Mouse (Mus musculus): ENCODE results near the gene Ell2. TPM values are rescaled to one million over a fixed set of nuclear protein-coding genes. Genes with fewer than 3 reads are reported as not detected.
"Not testable (repeated sequence)": the region's sequence is repeated elsewhere in the genome, so short reads cannot be mapped to it uniquely, and the experiment has no call there.

Gene Ell2
- polyA plus RNA-seq, 1 experiment from 2014 or later: 3.9 TPM

DNA sequence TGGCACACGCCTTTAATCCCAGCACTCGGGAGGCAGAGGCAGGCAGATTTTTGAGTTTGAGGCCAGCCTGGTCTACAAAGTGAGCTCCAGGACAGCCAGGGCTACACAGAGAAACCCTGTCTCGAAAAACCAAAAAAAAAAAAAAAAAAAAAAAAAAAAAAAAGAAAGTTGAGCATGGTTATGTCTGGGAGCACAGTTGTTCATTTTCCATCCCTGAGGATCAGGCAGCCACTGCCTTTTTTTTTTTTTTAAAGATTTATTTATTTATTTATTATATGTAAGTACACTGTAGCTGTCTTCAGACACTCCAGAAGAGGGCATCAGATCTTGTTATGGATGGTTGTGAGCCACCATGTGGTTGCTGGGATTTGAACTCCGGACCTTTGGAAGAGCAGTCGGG is 6.0 kb downstream of the Ell2 start:
- not testable (repeated sequence) for H3K36me3 ChIP-seq; DNase-seq (ENCODE audit: low spot score); H3K9me3 ChIP-seq; H3K4me3 ChIP-seq; H3K27ac ChIP-seq
- 94% methylated on average over 4 of the region's 5 CpGs for WGBS
- Histone ChIP-seq H3K4me1 (replicated peaks) (peaks cover 22% of the 10 kb centered on the region), H3K27me3 (ENCODE audit: insufficient read depth, poor library complexity, severe bottlenecking) (peaks cover 15% of the 10 kb centered on the region)

DNA sequence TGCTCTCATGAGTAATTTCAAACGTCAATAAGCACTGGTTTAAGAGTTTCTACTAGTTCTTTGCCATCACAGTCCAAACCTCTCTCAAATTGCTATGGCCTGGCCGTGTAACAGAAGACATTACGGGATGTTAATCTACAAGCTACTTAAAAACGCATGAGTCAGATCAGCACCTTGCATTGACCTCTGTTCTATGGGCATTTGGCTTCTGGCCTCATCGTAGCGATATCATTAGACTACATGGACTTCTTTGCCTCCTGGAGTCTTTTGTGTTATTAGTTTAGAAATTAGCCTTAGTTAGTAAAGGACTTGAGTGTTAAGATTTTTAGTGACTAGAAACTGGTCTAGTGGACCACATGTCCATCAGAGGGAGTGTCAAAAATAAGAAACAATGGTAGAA is 7.8 kb downstream of the Ell2 start:
- no peak for DNase-seq (ENCODE audit: low spot score)
- no peak overlapping the region for H3K4me3 ChIP-seq
- H3K4me1 ChIP-seq (replicated peaks): peaks cover 4% of the 10 kb centered on the region
- H3K36me3 ChIP-seq: no peaks in the 10 kb centered on the region
- WGBS: 91% methylated on average over 6 of the region's 6 CpGs
- no peaks in the 10 kb centered on the region for H3K9me3 ChIP-seq
- H3K27ac ChIP-seq: no peak overlapping the region
- H3K27me3 ChIP-seq (ENCODE audit: insufficient read depth, poor library complexity, severe bottlenecking): peaks cover 6% of the 10 kb centered on the region

DNA sequence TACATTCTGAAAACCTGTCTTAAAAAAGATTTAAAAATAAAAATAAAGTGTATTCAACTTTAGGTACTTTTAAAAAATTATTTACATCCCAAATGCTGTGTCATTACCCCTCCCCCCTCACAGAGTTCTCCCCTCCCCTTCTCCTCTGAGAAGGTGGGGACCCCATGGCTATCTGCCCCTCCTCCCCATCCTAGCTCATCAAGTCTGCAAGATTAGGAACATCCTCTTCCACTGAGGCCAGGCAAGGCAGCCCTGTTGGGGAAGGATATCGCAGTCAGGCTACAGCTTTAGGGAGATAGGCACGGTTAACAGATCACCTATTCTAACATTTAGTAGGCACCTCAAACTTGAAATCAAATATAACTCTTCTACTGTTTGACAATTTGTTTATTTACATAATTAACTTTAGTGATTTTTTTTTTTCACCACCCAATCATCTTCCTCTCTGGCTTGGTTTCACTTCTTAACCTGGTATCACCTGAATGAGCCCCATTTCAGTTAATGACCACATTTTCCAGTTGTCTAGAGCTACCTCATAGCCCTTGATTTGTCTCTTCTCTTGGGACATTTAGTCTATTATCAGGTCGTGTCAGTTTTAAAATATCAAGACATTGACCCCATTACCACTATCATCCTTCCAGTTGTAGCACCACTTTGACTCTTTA is 11.2 kb downstream of the Ell2 start:
- no peaks in the 10 kb centered on the region for H3K36me3 ChIP-seq
- DNase-seq (ENCODE audit: low spot score): no peak
- H3K4me1 ChIP-seq (replicated peaks): no peaks in the 10 kb centered on the region
- WGBS: 63% methylated on average over 3 of the region's 3 CpGs
- H3K9me3 ChIP-seq: no peaks in the 10 kb centered on the region
- no peak overlapping the region for H3K4me3 ChIP-seq
- H3K27ac ChIP-seq: no peak overlapping the region
- H3K27me3 ChIP-seq (ENCODE audit: insufficient read depth, poor library complexity, severe bottlenecking): no peaks in the 10 kb centered on the region

DNA sequence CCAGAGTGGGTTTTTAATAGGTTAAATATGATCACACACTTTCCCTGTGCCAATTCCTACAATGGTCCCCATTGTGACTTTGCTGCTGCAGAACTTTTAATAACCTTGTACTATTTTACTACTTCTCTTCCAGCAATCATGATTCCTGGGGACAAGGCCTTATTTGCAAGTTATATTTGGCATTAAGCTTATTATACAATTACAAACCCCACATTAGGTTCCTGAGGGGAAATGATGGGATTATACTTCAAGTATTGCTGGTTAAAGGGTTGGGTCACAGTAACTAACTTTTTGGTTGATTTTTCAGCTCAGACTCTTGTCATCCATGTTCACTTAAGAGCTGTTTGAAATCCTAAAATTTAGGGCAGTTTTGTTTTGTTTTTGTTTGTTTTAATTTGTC is 11.8 kb downstream of the Ell2 start:
- no peak overlapping the region for H3K27ac ChIP-seq
- H3K36me3 ChIP-seq: no peaks in the 10 kb centered on the region
- H3K27me3 ChIP-seq (ENCODE audit: insufficient read depth, poor library complexity, severe bottlenecking): no peaks in the 10 kb centered on the region
- no peaks in the 10 kb centered on the region for H3K9me3 ChIP-seq
- no peak overlapping the region for H3K4me3 ChIP-seq
- no peaks in the 10 kb centered on the region for H3K4me1 ChIP-seq (replicated peaks)
- no peak for DNase-seq (ENCODE audit: low spot score)

DNA sequence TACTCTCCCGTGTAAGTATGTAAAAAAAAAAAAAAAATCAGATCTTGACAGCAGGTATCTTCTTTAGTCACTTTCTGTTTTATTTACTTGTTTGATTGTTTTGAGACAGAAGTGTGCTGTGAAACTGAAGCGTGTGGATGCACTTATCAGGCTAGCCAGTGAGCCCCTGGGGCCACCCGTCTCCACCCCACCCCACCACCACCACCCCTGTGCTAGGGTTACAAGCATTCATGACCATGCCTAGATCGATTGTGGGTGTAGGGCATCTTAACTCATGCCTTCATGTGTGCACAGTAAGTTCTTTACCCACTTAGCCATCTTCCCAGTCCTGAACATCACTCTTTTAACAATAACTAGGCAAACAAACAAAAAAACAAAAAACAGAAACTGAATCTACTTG is 13.1 kb downstream of the Ell2 start:
- Histone ChIP-seq H3K27ac (no peak overlapping the region), H3K4me3 (no peak overlapping the region), H3K9me3 (no peaks in the 10 kb centered on the region), H3K27me3 (ENCODE audit: insufficient read depth, poor library complexity, severe bottlenecking) (no peaks in the 10 kb centered on the region), H3K4me1 (replicated peaks) (no peaks in the 10 kb centered on the region), H3K36me3 (no peaks in the 10 kb centered on the region)
- WGBS: 83% methylated on average over 4 of the region's 4 CpGs
- no peak for DNase-seq (ENCODE audit: low spot score)

DNA sequence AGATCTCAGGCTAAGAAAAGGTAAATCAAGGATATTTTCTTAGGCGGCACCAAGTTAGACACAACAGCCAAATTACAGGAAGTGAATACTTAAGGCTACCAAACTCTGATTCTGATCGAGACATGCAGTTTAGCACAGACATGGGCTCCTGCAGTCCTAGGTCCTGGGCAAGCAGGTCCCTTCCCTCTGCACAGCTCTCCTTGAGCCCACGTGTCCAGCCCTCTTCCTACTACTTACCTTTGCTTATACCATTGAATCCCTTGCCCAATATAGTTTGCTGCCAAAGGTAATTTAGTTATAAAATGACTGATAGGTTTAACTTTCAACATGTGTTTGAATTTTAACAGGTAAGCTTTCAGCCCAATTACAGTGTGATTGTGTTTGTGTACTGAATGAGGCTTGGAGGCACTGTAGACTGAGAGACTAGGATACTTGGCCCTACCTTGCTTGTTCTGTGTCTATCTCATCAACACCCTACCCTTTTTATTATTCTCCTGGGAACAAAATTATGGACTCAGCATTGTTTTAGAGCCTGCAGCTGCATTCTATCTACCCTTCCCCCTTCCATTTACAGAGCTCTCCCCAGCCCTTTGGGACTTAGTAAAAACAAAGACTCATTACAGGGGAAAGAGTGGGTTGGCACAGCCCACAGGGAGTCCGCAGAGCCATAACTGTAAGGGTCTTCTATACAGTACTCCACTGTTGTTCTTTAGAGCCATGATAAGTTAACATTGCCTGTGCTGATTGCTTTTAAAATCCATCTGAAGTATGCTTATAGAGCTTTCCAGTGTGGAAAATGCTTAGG is 20.2 kb downstream of the Ell2 start:
- Histone ChIP-seq H3K4me3 (no peak overlapping the region), H3K9me3 (no peaks in the 10 kb centered on the region), H3K27ac (no peak overlapping the region), H3K27me3 (ENCODE audit: insufficient read depth, poor library complexity, severe bottlenecking) (no peaks in the 10 kb centered on the region), H3K36me3 (no peaks in the 10 kb centered on the region), H3K4me1 (replicated peaks) (peaks cover 4% of the 10 kb centered on the region; the same call in 1 of the 2 replicates)
- WGBS: 78% methylated on average over 4 of the region's 4 CpGs
- DNase-seq (ENCODE audit: low spot score): no peak

DNA sequence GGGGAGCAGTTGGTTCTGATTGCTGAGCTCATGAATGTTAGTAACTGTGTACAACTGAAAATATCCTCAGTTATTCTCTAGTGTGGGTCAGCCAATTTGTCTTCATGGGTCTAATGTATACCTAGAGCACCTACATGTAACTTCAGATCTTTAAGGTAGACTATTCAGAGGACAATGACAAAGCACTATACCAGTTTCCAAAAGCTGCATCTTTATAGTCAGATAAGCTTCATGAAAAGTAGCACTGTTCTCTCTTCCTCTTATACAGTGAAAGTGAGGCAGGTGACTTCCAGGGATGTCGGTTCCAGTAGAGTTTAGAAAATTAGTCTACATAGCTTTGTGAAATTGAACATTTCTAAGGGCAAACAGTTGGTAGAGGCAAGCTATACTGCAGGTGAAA is 21.4 kb downstream of the Ell2 start:
- Histone ChIP-seq H3K4me3 (no peak overlapping the region), H3K27me3 (ENCODE audit: insufficient read depth, poor library complexity, severe bottlenecking) (no peaks in the 10 kb centered on the region), H3K27ac (no peak overlapping the region), H3K4me1 (replicated peaks) (peaks cover 4% of the 10 kb centered on the region; the same call in 1 of the 2 replicates), H3K36me3 (no peaks in the 10 kb centered on the region), H3K9me3 (no peaks in the 10 kb centered on the region)
- no peak for DNase-seq (ENCODE audit: low spot score)
- WGBS: 86% methylated on average over 1 of the region's 1 CpGs

DNA sequence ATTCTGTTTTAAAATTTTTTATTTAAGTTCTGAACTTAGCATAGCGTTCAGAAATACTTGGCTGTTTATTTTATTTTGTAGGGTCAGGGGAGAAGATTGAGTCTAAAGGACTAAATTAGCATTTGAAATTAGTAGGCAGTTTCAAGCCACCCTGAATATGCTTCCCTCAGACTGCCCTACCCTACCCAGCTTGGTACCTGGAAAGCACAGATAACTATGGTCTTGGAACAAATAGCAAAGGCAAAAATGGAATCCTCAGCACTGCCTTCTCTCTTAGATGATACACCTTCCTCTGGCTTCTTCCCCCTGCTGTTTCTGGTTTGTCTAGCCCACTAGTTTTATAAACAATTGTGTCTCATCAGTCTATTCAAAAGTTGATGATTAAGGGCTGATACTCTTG is 23.3 kb downstream of the Ell2 start:
- no peak overlapping the region for H3K4me3 ChIP-seq
- DNase-seq (ENCODE audit: low spot score): no peak
- no peaks in the 10 kb centered on the region for H3K27me3 ChIP-seq (ENCODE audit: insufficient read depth, poor library complexity, severe bottlenecking)
- no peaks in the 10 kb centered on the region for H3K9me3 ChIP-seq
- H3K4me1 ChIP-seq (replicated peaks): peaks cover 4% of the 10 kb centered on the region; the same call in 1 of the 2 replicates
- H3K27ac ChIP-seq: no peak overlapping the region
- WGBS: 72% methylated on average over 1 of the region's 1 CpGs
- H3K36me3 ChIP-seq: no peaks in the 10 kb centered on the region

DNA sequence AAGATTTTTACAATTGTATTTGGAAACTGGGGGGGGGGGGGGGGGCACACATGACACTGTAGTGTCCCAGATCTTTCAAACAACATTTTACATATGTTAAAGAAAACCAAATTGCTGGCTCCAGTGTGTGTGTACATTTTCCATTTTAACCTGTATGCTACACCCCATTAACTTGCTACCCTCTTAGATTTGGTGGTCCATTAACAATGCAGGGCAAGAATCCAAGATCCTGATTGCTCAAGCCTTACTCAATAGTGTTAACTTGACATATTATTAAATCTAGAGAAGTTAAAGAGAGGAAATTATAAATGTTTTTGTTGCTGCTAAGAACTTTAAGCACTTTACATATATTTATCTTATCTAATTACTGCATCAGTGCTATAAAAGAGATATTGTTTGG is 24.2 kb downstream of the Ell2 start:
- no peak overlapping the region for H3K27ac ChIP-seq
- H3K36me3 ChIP-seq: no peaks in the 10 kb centered on the region
- no peak for DNase-seq (ENCODE audit: low spot score)
- H3K27me3 ChIP-seq (ENCODE audit: insufficient read depth, poor library complexity, severe bottlenecking): no peaks in the 10 kb centered on the region
- no peak overlapping the region for H3K4me3 ChIP-seq
- peaks cover 4% of the 10 kb centered on the region; the same call in 1 of the 2 replicates for H3K4me1 ChIP-seq (replicated peaks)
- no peaks in the 10 kb centered on the region for H3K9me3 ChIP-seq

DNA sequence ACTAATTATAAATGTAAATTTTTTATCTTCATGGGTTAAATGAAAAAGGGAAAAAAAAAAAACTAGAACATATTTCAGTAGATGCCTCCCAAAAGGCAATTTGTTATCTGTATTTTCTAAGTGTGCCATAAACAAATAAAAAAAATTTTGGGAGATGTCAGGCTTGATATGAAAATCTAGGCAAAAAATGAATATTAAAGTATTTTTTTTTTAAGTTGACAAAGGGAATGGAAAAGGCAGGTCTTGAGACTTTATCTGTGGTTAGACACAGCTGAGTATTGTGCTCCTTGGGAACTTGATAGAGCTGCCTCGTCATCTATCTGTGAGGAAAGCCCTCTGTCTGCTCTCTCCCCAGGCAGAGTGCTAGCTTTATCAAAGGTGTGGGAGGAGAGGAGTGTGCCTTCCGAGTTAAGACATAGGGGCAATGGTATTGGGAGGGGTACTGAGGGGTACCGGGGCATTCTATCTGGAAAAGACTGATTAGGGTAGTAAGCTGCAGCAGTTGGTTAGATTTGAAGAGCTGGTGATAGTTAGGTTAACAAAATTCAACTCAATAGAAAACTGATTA is 27.1 kb downstream of the Ell2 start:
- H3K9me3 ChIP-seq: no peaks in the 10 kb centered on the region
- no peak overlapping the region for H3K4me3 ChIP-seq
- H3K4me1 ChIP-seq (replicated peaks): no peaks in the 10 kb centered on the region
- 76% methylated on average over 3 of the region's 3 CpGs for WGBS
- no peak for DNase-seq (ENCODE audit: low spot score)
- H3K27ac ChIP-seq: no peak overlapping the region
- no peaks in the 10 kb centered on the region for H3K36me3 ChIP-seq
- no peaks in the 10 kb centered on the region for H3K27me3 ChIP-seq (ENCODE audit: insufficient read depth, poor library complexity, severe bottlenecking)

DNA sequence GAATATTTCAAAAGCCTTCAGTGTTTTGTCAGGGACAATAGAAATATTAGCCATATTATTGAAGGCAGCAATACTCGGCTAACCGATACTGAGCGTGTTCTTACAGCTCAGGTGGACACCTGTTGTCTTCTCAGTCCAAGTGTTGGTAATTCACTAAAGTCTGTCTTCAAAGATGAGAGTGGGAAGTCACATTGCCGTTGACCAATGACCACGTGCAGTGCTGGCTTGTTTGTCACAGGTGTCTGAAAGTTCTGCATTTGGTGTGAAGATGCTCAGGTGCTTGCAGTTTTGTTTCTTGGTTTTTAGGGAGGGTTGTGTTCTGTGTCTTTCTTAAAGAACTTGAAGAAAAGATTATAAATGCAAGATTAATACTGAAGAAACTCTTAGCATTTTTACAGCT is 27.7 kb downstream of the Ell2 start:
- 93% methylated on average over 5 of the region's 5 CpGs for WGBS
- H3K36me3 ChIP-seq: no peaks in the 10 kb centered on the region
- no peak for DNase-seq (ENCODE audit: low spot score)

DNA sequence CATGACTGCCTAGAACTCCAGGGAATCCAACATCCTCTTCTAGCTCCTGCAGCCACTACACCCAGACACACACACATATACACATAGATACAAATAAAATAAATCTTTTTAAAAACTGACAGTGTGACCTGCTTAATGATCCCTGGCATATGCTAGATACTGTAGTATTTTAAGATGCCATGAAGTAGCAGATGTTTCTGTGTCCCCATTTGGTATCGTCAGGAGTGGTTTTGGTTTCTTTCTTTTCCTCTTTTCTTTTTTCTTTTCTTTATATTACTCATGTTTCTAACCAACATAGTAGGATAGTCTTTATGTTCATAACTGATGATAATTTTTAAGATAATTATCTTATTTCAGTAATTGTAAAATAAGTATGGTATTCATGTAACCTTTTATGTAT is 29.0 kb downstream of the Ell2 start:
- Histone ChIP-seq H3K4me1 (replicated peaks) (no peaks in the 10 kb centered on the region), H3K27me3 (ENCODE audit: insufficient read depth, poor library complexity, severe bottlenecking) (no peaks in the 10 kb centered on the region), H3K27ac (no peak overlapping the region), H3K4me3 (no peak overlapping the region), H3K9me3 (no peaks in the 10 kb centered on the region), H3K36me3 (no peaks in the 10 kb centered on the region)
- 89% methylated on average over 1 of the region's 1 CpGs for WGBS
- DNase-seq (ENCODE audit: low spot score): no peak

More for the DNA sequence above, 27.7 kb downstream of the Ell2 start:
- Histone ChIP-seq H3K27ac (no peak overlapping the region), H3K27me3 (ENCODE audit: insufficient read depth, poor library complexity, severe bottlenecking) (no peaks in the 10 kb centered on the region), H3K9me3 (no peaks in the 10 kb centered on the region), H3K4me3 (no peak overlapping the region), H3K4me1 (replicated peaks) (no peaks in the 10 kb centered on the region)

DNA sequence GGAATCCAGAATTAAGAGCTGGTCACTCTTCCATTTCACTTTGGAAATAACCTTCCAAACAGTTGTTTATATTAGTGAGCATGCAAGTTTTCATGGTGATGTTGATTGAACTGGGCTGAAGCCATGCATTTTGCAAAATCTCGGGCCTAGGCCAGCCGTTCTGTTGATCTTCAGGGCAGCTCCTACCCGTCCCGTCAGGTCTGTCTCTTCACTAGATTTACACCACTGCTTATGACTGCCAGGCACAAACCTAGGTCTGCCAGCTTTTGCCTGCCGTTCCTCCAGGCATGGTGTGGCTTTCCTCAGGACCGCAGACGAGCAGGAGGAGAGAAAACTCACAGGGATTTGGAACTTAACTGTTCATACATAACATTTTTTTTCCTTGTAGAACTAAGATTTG is 31.4 kb downstream of the Ell2 start:
- no peaks in the 10 kb centered on the region for H3K36me3 ChIP-seq
- WGBS: 86% methylated on average over 7 of the region's 7 CpGs
- no peaks in the 10 kb centered on the region for H3K4me1 ChIP-seq (replicated peaks)
- H3K4me3 ChIP-seq: no peak overlapping the region
- DNase-seq (ENCODE audit: low spot score): no peak
- no peaks in the 10 kb centered on the region for H3K9me3 ChIP-seq
- H3K27ac ChIP-seq: no peak overlapping the region
- no peaks in the 10 kb centered on the region for H3K27me3 ChIP-seq (ENCODE audit: insufficient read depth, poor library complexity, severe bottlenecking)

All from hindbrain, embryonic 10.5 days (tissue).